ENCODE assay signal across 11 mouse cellular contexts in the genomic region with DNA sequence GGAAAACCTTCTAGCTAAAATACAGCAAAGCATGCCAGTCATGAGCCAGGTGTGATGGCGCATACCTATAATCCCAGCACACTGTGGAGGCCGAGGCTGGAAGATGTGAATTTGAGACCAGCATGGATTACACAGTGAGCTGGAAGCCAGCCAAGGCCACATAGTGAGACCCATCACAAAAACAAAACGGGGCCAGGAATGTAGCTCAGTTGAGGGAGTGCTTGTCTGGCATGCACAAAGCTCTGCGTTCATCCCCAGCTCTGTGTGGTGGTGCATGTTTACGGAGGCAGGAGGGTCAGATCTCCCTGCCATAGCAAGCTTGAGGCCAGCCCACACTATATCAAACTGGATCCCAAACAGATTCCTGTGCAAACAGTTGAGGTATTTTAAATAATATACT.
DNase-seq lines count a peak whose midpoint lies in the region; ATAC-seq and TF ChIP-seq lines count a peak whose summit lies in the region.
"Had no signal": no experiment of that assay in that cellular context is flagged by ENCODE, and none has a peak within 500 bp of the region (broad histone marks: within the 10 kb centered on the region; RNA-seq: fewer than 3 reads in every experiment).

No protein-coding gene starts in this region.

- H3K4me1 ChIP-seq in lung, embryonic 14.5 days (ENCODE audit: insufficient read depth) = no peaks in the 10 kb centered on the region
- peaks cover 15% of the 10 kb centered on the region for H3K4me1 ChIP-seq in forebrain, embryonic 13.5 days

- no peak for TF ChIP-seq CTCF in lung, embryonic 14.5 days (IDR thresholded peaks at IDR 0.05; ENCODE audit: low read depth)

- no peaks in the 10 kb centered on the region for H3K36me3 ChIP-seq in lung, embryonic 14.5 days (ENCODE audit: insufficient read depth)
- no peaks in the 10 kb centered on the region for H3K36me3 ChIP-seq in forebrain, embryonic 13.5 days (ENCODE audit: poor library complexity, severe bottlenecking)
- H3K36me3 ChIP-seq: heart, embryonic 13.5 days had no signal

- peak; percentile 30 for DNase-seq in embryo, embryonic 11 days
- DNase-seq in embryo, embryonic 9.5 days (ENCODE audit: extremely low spot score) = no peak
- DNase-seq in lung, embryonic 14.5 days = peak; percentile 68
- no peak for DNase-seq in lung, postnatal 25 days (ENCODE audit: low spot score)
- DNase-seq in R1 (ENCODE audit: low read depth, low spot score) = peak; percentile 16
- peak; percentile 35 for DNase-seq in cerebellum, adult 9-11 months
- DNase-seq in embryo, embryonic 10 days (ENCODE audit: low spot score) = no peak
- DNase-seq: layer of hippocampus, postnatal 36 days had no signal

- 28% methylated on average over 5 of the region's 5 CpGs for WGBS in lung, embryonic 14.5 days
- WGBS in forebrain, embryonic 13.5 days = 26% methylated on average over 5 of the region's 5 CpGs

- H3K27me3 ChIP-seq in lung, embryonic 14.5 days (ENCODE audit: insufficient read depth, low read length) = no peaks in the 10 kb centered on the region
- H3K27me3 ChIP-seq in forebrain, embryonic 13.5 days = no peaks in the 10 kb centered on the region
- H3K27me3 ChIP-seq: heart, embryonic 13.5 days; megakaryocyte, embryonic 14.5 days had no signal

- H3K4me2 ChIP-seq in lung, embryonic 14.5 days = no peak overlapping the region
- H3K4me2 ChIP-seq in forebrain, embryonic 13.5 days = no peak overlapping the region
- H3K4me2 ChIP-seq: heart, embryonic 13.5 days had no signal

- no peaks in the 10 kb centered on the region for H3K9me3 ChIP-seq in lung, embryonic 14.5 days (ENCODE audit: low read depth, low read length)
- H3K9me3 ChIP-seq in forebrain, embryonic 13.5 days (replicated peaks) = no peaks in the 10 kb centered on the region
- H3K9me3 ChIP-seq: heart, embryonic 13.5 days; megakaryocyte, embryonic 14.5 days had no signal

- H3K4me3 ChIP-seq in lung, embryonic 14.5 days (ENCODE audit: low read depth, low read length) = no peak overlapping the region
- no peak overlapping the region for H3K4me3 ChIP-seq in forebrain, embryonic 13.5 days
- H3K4me3 ChIP-seq: heart, embryonic 13.5 days; megakaryocyte, embryonic 14.5 days had no signal

- H3K27ac ChIP-seq in lung, embryonic 14.5 days (ENCODE audit: low read depth) = no peak overlapping the region
- no peak overlapping the region for H3K27ac ChIP-seq in forebrain, embryonic 13.5 days
- H3K27ac ChIP-seq: heart, embryonic 13.5 days had no signal

- H3K9ac ChIP-seq in lung, embryonic 14.5 days = no peak overlapping the region
- no peak overlapping the region for H3K9ac ChIP-seq in forebrain, embryonic 13.5 days
- H3K9ac ChIP-seq: heart, embryonic 13.5 days had no signal

- ATAC-seq in lung, embryonic 14.5 days (ENCODE audit: insufficient read depth) = no peak
- ATAC-seq in forebrain, embryonic 13.5 days = no peak

Comparison
In these comparisons a context has a peak if more than half of its experiments do, and no peak if none do; other contexts are left out.
1. DNase-seq: peak in embryo, embryonic 11 days (single experiment), lung, embryonic 14.5 days (single experiment), R1 (single experiment) and cerebellum, adult 9-11 months (single experiment); none in embryo, embryonic 9.5 days (single experiment), lung, postnatal 25 days (single experiment) and embryo, embryonic 10 days (single experiment).